Mouse (Mus musculus): ENCODE measurements around the gene Arhgef15. TPM values are rescaled to one million over a fixed set of nuclear protein-coding genes. Genes with fewer than 3 reads are reported as not detected.
A peak's percentile ranks its signal among the peaks of the same experiment; 100 is the strongest.
"Not testable (repeated sequence)": the region's sequence is repeated elsewhere in the genome, so short reads cannot be mapped to it uniquely, and the experiment has no call there.

Arhgef15 gene
- polyA plus RNA-seq, 1 experiment from 2014 or later: 4.2 TPM

DNA sequence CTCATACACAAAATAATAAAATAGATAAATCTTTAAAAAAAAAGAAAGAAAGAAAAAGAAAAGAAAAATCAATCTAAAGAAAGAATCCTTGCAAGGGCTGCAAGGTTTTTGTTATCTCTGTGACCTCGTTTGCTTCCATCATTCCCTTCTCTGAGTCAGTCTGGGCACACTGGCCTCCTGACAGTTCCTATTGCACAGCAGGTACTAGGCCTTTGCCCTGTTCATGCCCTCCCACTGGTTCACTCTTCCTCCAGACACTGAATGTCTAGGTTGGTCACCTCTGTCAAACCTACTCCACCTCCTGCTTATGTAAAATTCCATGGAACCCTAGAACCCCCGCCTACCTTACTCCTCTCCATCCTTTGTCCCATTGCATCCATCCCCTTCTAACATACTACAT lies 12.0 kb downstream of the Arhgef15 start:
- Histone ChIP-seq H3K27ac (ENCODE audit: low read depth, low read length) (no peak overlapping the region), H3K4me2 (no peak overlapping the region), H3K9me3 (ENCODE audit: control insufficient read depth, low read length) (no peaks in the 10 kb centered on the region), H3K9ac (ENCODE audit: low read length) (no peak overlapping the region), H3K27me3 (ENCODE audit: control insufficient read depth, insufficient read depth, low read length) (no peaks in the 10 kb centered on the region), H3K36me3 (ENCODE audit: control insufficient read depth, insufficient read depth, low read length) (no peaks in the 10 kb centered on the region), H3K4me1 (ENCODE audit: control insufficient read depth, insufficient read depth, low read length) (peaks cover 4% of the 10 kb centered on the region), H3K4me3 (ENCODE audit: low read depth, low read length) (no peak overlapping the region)
- WGBS: 79% methylated on average over 2 of the region's 2 CpGs
- ATAC-seq (ENCODE audit: low FRiP score): no peak
- DNase-seq (ENCODE audit: low spot score, missing footprints): no peak

DNA sequence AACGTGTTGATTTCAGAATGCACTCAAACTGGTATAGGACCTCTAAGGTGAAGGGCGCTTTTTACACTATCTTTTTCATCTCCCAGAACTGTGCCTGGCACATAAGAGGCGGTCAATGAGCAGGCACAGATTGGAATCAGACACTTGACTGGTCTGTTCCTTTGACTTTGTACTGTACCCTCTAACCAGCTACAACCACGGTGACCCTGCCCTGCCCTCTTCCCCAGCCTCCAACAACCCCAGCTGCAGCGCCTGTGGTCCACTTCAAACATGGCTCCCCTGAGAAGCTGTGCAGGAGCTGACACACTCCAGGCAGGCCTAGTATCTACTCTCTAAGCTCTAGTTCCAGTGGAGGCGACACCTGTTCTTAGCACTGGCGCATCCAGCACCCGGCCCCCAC lies 14.5 kb downstream of the Arhgef15 start:
- Histone ChIP-seq H3K27me3 (ENCODE audit: control insufficient read depth, insufficient read depth, low read length) (no peaks in the 10 kb centered on the region), H3K9ac (ENCODE audit: low read length) (no peak overlapping the region), H3K36me3 (ENCODE audit: control insufficient read depth, insufficient read depth, low read length) (no peaks in the 10 kb centered on the region), H3K9me3 (ENCODE audit: control insufficient read depth, low read length) (no peaks in the 10 kb centered on the region), H3K4me1 (ENCODE audit: control insufficient read depth, insufficient read depth, low read length) (peaks cover 5% of the 10 kb centered on the region), H3K4me2 (no peak overlapping the region), H3K27ac (ENCODE audit: low read depth, low read length) (no peak overlapping the region), H3K4me3 (ENCODE audit: low read depth, low read length) (no peak overlapping the region)
- 90% methylated on average over 8 of the region's 8 CpGs for WGBS
- ATAC-seq (ENCODE audit: low FRiP score): no peak
- no peak for DNase-seq (ENCODE audit: low spot score, missing footprints)

GRCm38 (mm10) chr11:68940516-68940915 lies 16.8 kb downstream of the Arhgef15 start:
- ATAC-seq (ENCODE audit: low FRiP score) (no peak), DNase-seq (ENCODE audit: low spot score, missing footprints) (no peak)
- Histone ChIP-seq H3K36me3 (ENCODE audit: control insufficient read depth, insufficient read depth, low read length) (no peaks in the 10 kb centered on the region), H3K27me3 (ENCODE audit: control insufficient read depth, insufficient read depth, low read length) (no peaks in the 10 kb centered on the region), H3K4me1 (ENCODE audit: control insufficient read depth, insufficient read depth, low read length) (peaks cover 5% of the 10 kb centered on the region), H3K9ac (ENCODE audit: low read length) (peak overlapping the region; percentile 75), H3K9me3 (ENCODE audit: control insufficient read depth, low read length) (no peaks in the 10 kb centered on the region), H3K4me2 (peak overlapping the region; percentile 42), H3K27ac (ENCODE audit: low read depth, low read length) (no peak overlapping the region), H3K4me3 (ENCODE audit: low read depth, low read length) (peak overlapping the region; percentile 38)
- WGBS: 61% methylated on average over 4 of the region's 4 CpGs

- Histone ChIP-seq H3K4me1 (ENCODE audit: control insufficient read depth, insufficient read depth, low read length) (peaks cover 5% of the 10 kb centered on the region), H3K27ac (ENCODE audit: low read depth, low read length) (no peak overlapping the region), H3K9me3 (ENCODE audit: control insufficient read depth, low read length) (no peaks in the 10 kb centered on the region), H3K9ac (ENCODE audit: low read length) (peak overlapping the region; percentile 75), H3K36me3 (ENCODE audit: control insufficient read depth, insufficient read depth, low read length) (no peaks in the 10 kb centered on the region), H3K4me2 (peak overlapping the region; percentile 42), H3K27me3 (ENCODE audit: control insufficient read depth, insufficient read depth, low read length) (no peaks in the 10 kb centered on the region), H3K4me3 (ENCODE audit: low read depth, low read length) (peak overlapping the region; percentile 38)
- DNase-seq (ENCODE audit: low spot score, missing footprints) (peak; percentile 97), ATAC-seq (ENCODE audit: low FRiP score) (peak; percentile 100)
- WGBS: 5% methylated on average over 16 of the region's 16 CpGs
Measured at GRCm38 (mm10) chr11:68939451-68940304, 17.6 kb downstream of the Arhgef15 start.

- H3K4me3 ChIP-seq (ENCODE audit: low read depth, low read length); H3K27ac ChIP-seq (ENCODE audit: low read depth, low read length); H3K9me3 ChIP-seq (ENCODE audit: control insufficient read depth, low read length); H3K4me2 ChIP-seq; H3K36me3 ChIP-seq (ENCODE audit: control insufficient read depth, insufficient read depth, low read length); ATAC-seq (ENCODE audit: low FRiP score); H3K9ac ChIP-seq (ENCODE audit: low read length); H3K27me3 ChIP-seq (ENCODE audit: control insufficient read depth, insufficient read depth, low read length); H3K4me1 ChIP-seq (ENCODE audit: control insufficient read depth, insufficient read depth, low read length); DNase-seq (ENCODE audit: low spot score, missing footprints): not testable (repeated sequence)
- 86% methylated on average over 4 of the region's 4 CpGs for WGBS
Measured at GRCm38 (mm10) chr11:68936951-68937350, 20.3 kb downstream of the Arhgef15 start.

DNA sequence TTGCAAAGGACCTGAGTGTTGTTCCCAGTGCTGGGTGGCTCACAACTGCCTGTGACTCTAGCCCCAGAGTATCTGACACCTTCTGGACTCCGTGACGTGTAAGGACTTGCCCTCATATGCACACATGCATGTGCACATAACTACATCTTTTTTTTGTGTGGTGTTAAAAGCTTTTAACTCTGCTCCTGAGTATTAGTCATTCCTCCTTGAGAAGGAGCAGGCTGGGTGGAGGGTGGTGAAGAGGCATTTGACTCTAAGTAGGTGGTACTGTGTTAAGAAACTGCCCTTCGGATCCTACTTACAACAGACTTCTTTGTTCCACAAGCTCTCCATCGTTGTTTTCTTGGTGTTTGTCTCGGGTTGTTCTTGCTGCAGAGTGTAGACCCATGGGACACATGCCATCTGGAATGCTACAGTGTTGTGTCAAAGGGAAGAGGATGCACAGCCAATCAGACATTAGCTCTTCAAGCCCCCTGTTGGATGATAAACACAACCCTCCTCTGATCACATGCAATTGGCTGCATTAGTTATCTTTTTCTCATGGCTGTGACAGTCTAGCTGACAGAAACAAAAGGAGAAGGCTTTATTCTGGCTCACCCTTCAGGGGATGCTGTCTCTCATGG lies 23.3 kb downstream of the Arhgef15 start:
- Histone ChIP-seq H3K4me2 (no peak overlapping the region), H3K4me1 (ENCODE audit: control insufficient read depth, insufficient read depth, low read length) (no peaks in the 10 kb centered on the region), H3K27me3 (ENCODE audit: control insufficient read depth, insufficient read depth, low read length) (no peaks in the 10 kb centered on the region), H3K9me3 (ENCODE audit: control insufficient read depth, low read length) (no peaks in the 10 kb centered on the region), H3K27ac (ENCODE audit: low read depth, low read length) (no peak overlapping the region), H3K4me3 (ENCODE audit: low read depth, low read length) (no peak overlapping the region), H3K9ac (ENCODE audit: low read length) (no peak overlapping the region), H3K36me3 (ENCODE audit: control insufficient read depth, insufficient read depth, low read length) (no peaks in the 10 kb centered on the region)
- peak; percentile 37 for DNase-seq (ENCODE audit: low spot score, missing footprints)
- ATAC-seq (ENCODE audit: low FRiP score): no peak
- WGBS: 76% methylated on average over 5 of the region's 5 CpGs

DNA sequence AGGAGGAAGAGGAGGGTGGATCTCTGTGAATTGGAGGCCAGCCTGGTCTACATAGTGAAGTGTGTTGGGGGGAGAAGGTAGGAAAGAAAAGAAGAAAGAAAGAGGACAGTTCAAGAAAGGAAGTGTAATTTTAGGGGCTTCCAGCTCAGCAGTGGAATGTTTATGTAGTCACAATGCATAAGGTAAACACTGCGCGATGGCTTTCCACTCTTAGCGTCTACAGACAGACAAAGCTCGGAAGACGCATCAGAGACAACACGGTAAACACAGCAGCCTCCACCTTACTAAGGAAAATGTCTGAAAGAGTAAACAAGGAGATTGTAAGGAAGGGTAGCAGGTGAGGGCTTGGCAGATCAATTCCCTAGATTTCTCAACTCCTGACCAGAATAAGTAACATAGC lies 27.3 kb downstream of the Arhgef15 start:
- peak; percentile 35 for DNase-seq (ENCODE audit: low spot score, missing footprints)
- WGBS: 85% methylated on average over 6 of the region's 6 CpGs
- Histone ChIP-seq H3K36me3 (ENCODE audit: control insufficient read depth, insufficient read depth, low read length) (no peaks in the 10 kb centered on the region), H3K4me1 (ENCODE audit: control insufficient read depth, insufficient read depth, low read length) (no peaks in the 10 kb centered on the region), H3K4me2 (no peak overlapping the region), H3K27me3 (ENCODE audit: control insufficient read depth, insufficient read depth, low read length) (no peaks in the 10 kb centered on the region), H3K4me3 (ENCODE audit: low read depth, low read length) (no peak overlapping the region), H3K27ac (ENCODE audit: low read depth, low read length) (no peak overlapping the region), H3K9ac (ENCODE audit: low read length) (no peak overlapping the region), H3K9me3 (ENCODE audit: control insufficient read depth, low read length) (no peaks in the 10 kb centered on the region)
- no peak for ATAC-seq (ENCODE audit: low FRiP score)

GRCm38 (mm10) chr11:68926981-68927380 lies 30.3 kb downstream of the Arhgef15 start, which contains the start of gene Odf4:
Odf4 (minus strand) TSS chr11:68927081.
- Histone ChIP-seq H3K4me2 (no peak within 1 kb of the TSS), H3K27ac (ENCODE audit: low read depth, low read length) (no peak within 1 kb of the TSS), H3K4me1 (ENCODE audit: control insufficient read depth, insufficient read depth, low read length) (no peaks in the 10 kb centered on the region), H3K27me3 (ENCODE audit: control insufficient read depth, insufficient read depth, low read length) (no peaks in the 10 kb centered on the region), H3K36me3 (ENCODE audit: control insufficient read depth, insufficient read depth, low read length) (no peaks in the 10 kb centered on the region), H3K4me3 (ENCODE audit: low read depth, low read length) (no peak within 1 kb of the TSS), H3K9ac (ENCODE audit: low read length) (no peak within 1 kb of the TSS), H3K9me3 (ENCODE audit: control insufficient read depth, low read length) (no peaks in the 10 kb centered on the region)
- WGBS: 63% methylated on average over 3 of the region's 3 CpGs
- DNase-seq (ENCODE audit: low spot score, missing footprints) (peak; percentile 12), ATAC-seq (ENCODE audit: low FRiP score) (no peak)

DNA sequence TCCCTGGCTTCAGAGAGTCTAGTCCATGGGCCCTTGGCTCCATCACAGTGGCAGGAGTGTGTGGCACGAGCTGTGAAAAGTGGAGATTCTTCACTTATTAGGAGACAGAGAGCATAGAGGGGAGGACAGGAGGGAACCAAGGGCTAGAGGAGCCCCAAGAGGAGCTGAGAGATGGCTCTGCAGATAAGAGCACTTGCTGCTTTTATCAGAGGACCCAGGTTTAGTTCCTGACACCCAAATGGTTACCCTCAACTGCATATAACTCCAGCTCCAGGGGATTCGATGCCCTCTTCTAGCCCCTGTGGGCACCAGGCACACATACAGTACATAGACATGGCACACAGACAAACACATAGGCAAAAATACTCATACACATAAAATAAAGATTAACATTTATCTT lies 32.5 kb downstream of the Arhgef15 start:
- ATAC-seq (ENCODE audit: low FRiP score): no peak
- no peak overlapping the region for H3K27ac ChIP-seq (ENCODE audit: low read depth, low read length)
- 82% methylated on average over 2 of the region's 2 CpGs for WGBS

More for the DNA sequence above, 32.5 kb downstream of the Arhgef15 start:
- Histone ChIP-seq H3K9ac (ENCODE audit: low read length) (no peak overlapping the region), H3K4me1 (ENCODE audit: control insufficient read depth, insufficient read depth, low read length) (no peaks in the 10 kb centered on the region), H3K9me3 (ENCODE audit: control insufficient read depth, low read length) (no peaks in the 10 kb centered on the region), H3K27me3 (ENCODE audit: control insufficient read depth, insufficient read depth, low read length) (no peaks in the 10 kb centered on the region), H3K4me3 (ENCODE audit: low read depth, low read length) (no peak overlapping the region), H3K4me2 (no peak overlapping the region), H3K36me3 (ENCODE audit: control insufficient read depth, insufficient read depth, low read length) (no peaks in the 10 kb centered on the region)
- DNase-seq (ENCODE audit: low spot score, missing footprints): peak; percentile 28
